Mouse (Mus musculus): ENCODE measurements around the gene Ehf. TPM values are rescaled to one million over a fixed set of nuclear protein-coding genes. Genes with fewer than 3 reads are reported as not detected.

Ehf gene
- polyA plus RNA-seq, 1 experiment: 38.4 TPM

GRCm38 (mm10) chr2:103239086-103239485 lies 64.0 kb downstream of the Ehf start:
- Histone ChIP-seq H3K4me3 (replicated peaks; ENCODE audit: extremely low read depth, low read depth, low read length) (no peak overlapping the region), H3K4me1 (ENCODE audit: control insufficient read depth, insufficient read depth, low read length) (no peaks in the 10 kb centered on the region)
- no peak for DNase-seq
- WGBS: 82% methylated on average over 4 of the region's 4 CpGs
- TF ChIP-seq CTCF (IDR thresholded peaks at IDR 0.05; ENCODE audit: insufficient read depth, low read length): no peak

DNA sequence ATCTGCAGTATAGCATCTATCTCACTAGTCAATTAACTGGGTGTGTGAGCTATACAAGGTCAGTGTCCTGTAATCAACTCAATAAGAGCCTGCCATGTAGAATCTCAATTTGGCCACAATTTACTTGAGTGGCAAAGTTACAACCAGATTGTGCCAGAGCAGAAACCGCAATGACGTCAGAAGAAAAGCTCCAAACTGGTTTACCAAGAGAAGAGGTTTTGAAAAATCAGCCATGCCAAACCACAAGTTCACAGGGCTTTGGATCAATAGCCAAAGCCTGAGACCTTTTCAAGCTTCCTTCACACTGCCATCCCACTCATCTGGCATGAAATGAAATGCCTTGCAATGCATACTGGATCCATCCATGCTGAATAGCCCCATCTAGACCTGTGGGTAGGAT lies 76.3 kb downstream of the Ehf start:
- Histone ChIP-seq H3K4me1 (ENCODE audit: control insufficient read depth, insufficient read depth, low read length) (no peaks in the 10 kb centered on the region), H3K4me3 (replicated peaks; ENCODE audit: extremely low read depth, low read depth, low read length) (no peak overlapping the region)
- TF ChIP-seq CTCF (IDR thresholded peaks at IDR 0.05; ENCODE audit: insufficient read depth, low read length): no peak
- no peak for TF ChIP-seq POLR2A (IDR thresholded peaks at IDR 0.05; ENCODE audit: borderline replicate concordance, extremely low read depth, low read depth, low read length)
- no peak for DNase-seq
- WGBS: 92% methylated on average over 2 of the region's 2 CpGs

- H3K4me1 ChIP-seq (ENCODE audit: control insufficient read depth, insufficient read depth, low read length): no peaks in the 10 kb centered on the region
- H3K4me3 ChIP-seq (replicated peaks; ENCODE audit: extremely low read depth, low read depth, low read length): no peak overlapping the region
- TF ChIP-seq POLR2A (IDR thresholded peaks at IDR 0.05; ENCODE audit: borderline replicate concordance, extremely low read depth, low read depth, low read length): no peak
- no peak for TF ChIP-seq CTCF (IDR thresholded peaks at IDR 0.05; ENCODE audit: insufficient read depth, low read length)
- DNase-seq: no peak
- WGBS: 90% methylated on average over 2 of the region's 2 CpGs
Observed at GRCm38 (mm10) chr2:103220871-103221270, 82.2 kb downstream of the Ehf start.

- Histone ChIP-seq H3K4me1 (ENCODE audit: control insufficient read depth, insufficient read depth, low read length) (no peaks in the 10 kb centered on the region), H3K4me3 (replicated peaks; ENCODE audit: extremely low read depth, low read depth, low read length) (no peak overlapping the region)
- TF ChIP-seq POLR2A (IDR thresholded peaks at IDR 0.05; ENCODE audit: borderline replicate concordance, extremely low read depth, low read depth, low read length) (no peak), CTCF (IDR thresholded peaks at IDR 0.05; ENCODE audit: insufficient read depth, low read length) (no peak)
- DNase-seq: no peak
- 79% methylated on average over 4 of the region's 4 CpGs for WGBS
Observed at GRCm38 (mm10) chr2:103218323-103218722, 84.8 kb downstream of the Ehf start.

DNA sequence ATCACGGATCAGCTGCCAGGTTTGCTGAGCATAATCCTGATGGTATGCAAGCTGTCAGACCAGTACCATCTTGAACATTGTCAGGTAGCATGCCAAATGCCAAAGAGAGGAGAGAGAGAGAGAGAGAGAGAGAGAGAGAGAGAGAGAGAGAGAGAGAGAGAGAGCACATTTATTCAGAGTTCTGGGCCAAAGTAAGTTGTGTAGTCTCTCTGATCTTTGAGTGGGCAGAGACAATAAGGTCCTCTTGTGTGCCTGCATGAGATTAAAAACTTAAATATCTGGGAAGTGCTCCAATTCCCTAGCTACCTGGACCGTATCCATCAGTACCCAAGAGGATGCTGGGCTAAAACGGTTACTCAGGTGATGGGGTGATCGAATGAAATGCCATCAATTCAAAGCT lies 87.3 kb downstream of the Ehf start:
- no peak for DNase-seq
- Histone ChIP-seq H3K4me1 (ENCODE audit: control insufficient read depth, insufficient read depth, low read length) (no peaks in the 10 kb centered on the region), H3K4me3 (replicated peaks; ENCODE audit: extremely low read depth, low read depth, low read length) (no peak overlapping the region)
- WGBS: 92% methylated on average over 4 of the region's 4 CpGs
- no peak for TF ChIP-seq CTCF (IDR thresholded peaks at IDR 0.05; ENCODE audit: insufficient read depth, low read length)
- TF ChIP-seq POLR2A (IDR thresholded peaks at IDR 0.05; ENCODE audit: borderline replicate concordance, extremely low read depth, low read depth, low read length): no peak

GRCm38 (mm10) chr2:103214861-103215260 lies 88.2 kb downstream of the Ehf start:
- TF ChIP-seq POLR2A (IDR thresholded peaks at IDR 0.05; ENCODE audit: borderline replicate concordance, extremely low read depth, low read depth, low read length): no peak
- TF ChIP-seq CTCF (IDR thresholded peaks at IDR 0.05; ENCODE audit: insufficient read depth, low read length): no peak
- 86% methylated on average over 8 of the region's 8 CpGs for WGBS
- Histone ChIP-seq H3K4me1 (ENCODE audit: control insufficient read depth, insufficient read depth, low read length) (no peaks in the 10 kb centered on the region), H3K4me3 (replicated peaks; ENCODE audit: extremely low read depth, low read depth, low read length) (no peak overlapping the region)
- DNase-seq: no peak

- no peak for DNase-seq
- no peaks in the 10 kb centered on the region for H3K4me1 ChIP-seq (ENCODE audit: control insufficient read depth, insufficient read depth, low read length)
- TF ChIP-seq CTCF (IDR thresholded peaks at IDR 0.05; ENCODE audit: insufficient read depth, low read length) (no peak), POLR2A (IDR thresholded peaks at IDR 0.05; ENCODE audit: borderline replicate concordance, extremely low read depth, low read depth, low read length) (no peak)
- 75% methylated on average over 1 of the region's 1 CpGs for WGBS
- no peak overlapping the region for H3K4me3 ChIP-seq (replicated peaks; ENCODE audit: extremely low read depth, low read depth, low read length)
Observed at GRCm38 (mm10) chr2:103213547-103213946, 89.5 kb downstream of the Ehf start.

Other genes with a start within 250 kb of the Ehf start
- gene Pdhx, start 229.8 kb downstream of the Ehf start, polyA plus RNA-seq (2012; rRNA removed): 10.8 and 16.0 TPM in 2 replicates
- 12.0 and 13.7 TPM in 2 replicates for gene Apip, start 229.6 kb downstream of the Ehf start, polyA plus RNA-seq (2012; rRNA removed)
- gene Elf5, start 108.4 kb upstream of the Ehf start, polyA plus RNA-seq (2012; rRNA removed): 32.8 and 55.4 TPM in 2 replicates
- 161 and 196 TPM in 2 replicates for gene Cat, start 181.9 kb upstream of the Ehf start, polyA plus RNA-seq (2012; rRNA removed)

Measured in lung, adult 2 months (tissue).